Mouse (Mus musculus) liver, postnatal 0 days (tissue): Measurements from ENCODE around the gene Alpl.

Experiments used
- CTCF ChIP-seq: sonication (generic); IDR thresholded peaks from 2 replicates; pipeline ENCODE4 v1.5.1; 2016; ENCODE audit warnings: antibody characterized with exemption, low read depth
- EP300 ChIP-seq: IDR thresholded peaks from 2 replicates; pipeline ENCODE4 v1.6.1; 2016; ENCODE audit warnings: antibody characterized with exemption, low read depth, mild to moderate bottlenecking

DNA sequence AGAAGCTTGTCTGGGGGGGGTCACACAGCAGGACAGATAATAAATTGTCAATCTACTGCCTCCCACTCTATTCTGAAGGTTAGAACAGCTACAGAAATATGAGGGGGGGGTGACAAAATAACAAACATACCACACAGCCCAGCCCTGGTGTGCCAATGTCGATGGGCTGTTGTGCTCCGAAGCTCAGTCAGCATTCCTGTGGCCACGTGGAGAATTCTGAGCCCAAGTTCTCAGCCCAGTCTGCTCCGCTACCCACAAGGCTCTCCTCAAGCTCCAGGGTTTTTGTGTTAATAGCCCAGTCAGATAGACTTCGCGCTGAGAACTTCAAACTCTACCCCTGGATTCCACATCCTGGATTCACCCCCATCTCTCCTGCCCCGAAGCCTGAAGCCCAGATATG is 2.6 kb downstream of the Alpl start:
- TF ChIP-seq CTCF (no peak), EP300 (no peak)
